Mouse (Mus musculus): Measurements from ENCODE around the gene Slc22a20.

The Slc22a20 gene

DNA sequence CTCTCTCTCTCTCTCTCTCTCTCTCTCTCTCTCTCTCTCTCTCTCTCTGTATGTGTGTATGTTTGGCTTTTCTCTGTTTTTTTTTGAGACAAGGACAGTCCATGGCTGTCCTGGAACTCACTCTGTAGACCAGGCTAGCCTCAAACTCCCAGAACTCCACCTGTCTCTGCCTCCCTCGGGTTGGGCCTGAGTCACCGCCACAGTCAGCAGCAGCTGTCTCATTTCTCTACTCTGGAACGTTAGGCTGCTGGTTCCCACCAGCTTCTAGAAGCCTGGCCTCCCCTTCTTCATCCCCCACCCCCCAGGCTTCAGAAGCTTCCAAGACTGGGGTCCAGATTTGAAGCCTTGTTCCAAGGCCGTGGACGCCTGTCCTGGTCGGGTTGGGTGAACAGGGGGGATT, 3.6 kb upstream of the Slc22a20 start:
- DNase-seq (ENCODE audit: low spot score), result no peak

DNA sequence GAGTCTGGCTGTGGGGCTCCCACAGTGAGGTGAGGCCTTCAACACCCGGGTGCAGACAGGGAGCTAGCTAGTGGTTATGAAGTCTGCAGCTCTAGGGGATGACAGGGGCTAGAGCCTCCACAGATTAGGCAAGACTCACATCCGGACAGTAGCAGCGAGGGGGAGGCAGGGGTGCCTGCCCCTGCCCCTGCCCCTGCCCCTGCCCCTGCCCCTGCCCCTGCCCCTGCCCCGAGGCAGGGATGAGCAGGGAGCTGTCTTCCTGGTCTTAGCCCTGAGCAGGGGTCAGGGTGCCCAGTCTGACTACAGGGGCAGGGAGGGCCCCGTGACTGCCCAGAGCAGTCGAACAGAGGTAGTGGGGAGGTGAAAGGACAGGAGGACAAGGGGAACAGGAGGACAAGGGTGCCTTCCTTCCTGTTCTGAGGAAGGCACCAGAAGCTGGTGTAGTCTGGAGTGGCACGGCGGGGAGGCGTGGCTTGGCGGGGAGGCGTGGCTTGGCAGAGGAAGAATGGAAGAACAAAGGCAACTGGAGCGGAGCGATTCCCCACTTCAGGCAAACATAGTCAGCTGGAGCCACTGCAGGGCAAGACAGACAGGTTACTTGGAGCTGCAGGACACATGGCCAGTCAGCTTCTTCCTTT, 3.0 kb upstream of the Slc22a20 start:
- DNase-seq (ENCODE audit: low spot score), result peak; percentile 38

DNA sequence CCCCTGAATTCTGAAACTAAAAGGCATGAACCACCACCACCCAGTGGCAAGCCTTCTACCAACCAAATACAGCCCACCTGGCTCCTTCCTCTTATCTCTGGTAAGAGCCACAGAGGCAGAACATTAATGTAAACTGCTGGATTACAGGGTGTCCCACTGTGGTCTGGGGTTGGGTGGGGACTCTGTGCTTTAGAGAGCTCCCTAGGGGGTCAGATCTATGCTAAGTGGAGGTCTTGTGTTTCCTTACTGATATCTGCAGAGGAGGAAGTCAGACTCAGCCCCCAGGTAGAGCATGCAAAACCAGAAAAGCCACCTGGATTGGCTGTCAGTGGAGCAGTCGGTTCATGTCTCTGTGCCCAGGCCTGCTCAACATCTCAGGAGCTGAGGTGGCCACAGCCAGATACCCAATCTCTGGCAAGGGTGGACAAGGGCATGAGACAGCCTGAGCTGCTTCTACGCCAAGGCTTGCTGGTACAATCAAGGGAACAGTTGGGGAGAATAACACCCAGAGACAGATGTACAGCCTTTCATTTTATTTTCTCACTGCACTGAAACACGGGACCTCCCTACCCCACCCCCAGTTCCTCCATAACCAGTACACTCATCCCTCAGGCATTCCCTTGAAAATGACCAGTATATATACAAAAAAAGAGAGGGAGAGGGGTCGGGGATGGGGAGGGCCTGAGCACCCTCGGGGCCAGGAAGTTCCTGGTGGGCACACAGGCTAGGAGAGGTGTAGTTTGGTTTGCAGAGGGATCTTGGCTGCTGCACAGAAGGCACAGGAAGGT, 2.3 kb upstream of the Slc22a20 start:
- no peak for DNase-seq (ENCODE audit: low spot score)

DNA sequence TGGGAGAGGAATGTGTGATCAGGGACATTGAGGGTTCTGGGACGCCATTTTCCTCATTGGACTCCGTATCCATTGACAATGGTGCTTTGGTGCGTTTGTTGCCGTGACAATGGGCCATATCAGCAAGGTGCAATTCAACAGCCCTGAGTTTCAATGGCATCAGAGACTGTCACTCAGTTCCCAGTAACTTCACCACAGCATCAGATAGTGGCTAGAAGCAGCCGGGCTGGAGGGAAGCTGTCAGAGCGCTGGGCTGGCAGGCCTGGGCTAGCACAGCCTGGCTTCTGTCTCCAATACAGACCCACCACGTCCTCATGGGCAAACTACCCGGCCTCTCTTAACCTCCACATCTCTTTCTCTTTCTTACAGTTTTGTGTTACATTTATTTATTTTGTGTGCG, 5.5 kb downstream of the Slc22a20 start:
- DNase-seq (ENCODE audit: low spot score), result no peak

DNA sequence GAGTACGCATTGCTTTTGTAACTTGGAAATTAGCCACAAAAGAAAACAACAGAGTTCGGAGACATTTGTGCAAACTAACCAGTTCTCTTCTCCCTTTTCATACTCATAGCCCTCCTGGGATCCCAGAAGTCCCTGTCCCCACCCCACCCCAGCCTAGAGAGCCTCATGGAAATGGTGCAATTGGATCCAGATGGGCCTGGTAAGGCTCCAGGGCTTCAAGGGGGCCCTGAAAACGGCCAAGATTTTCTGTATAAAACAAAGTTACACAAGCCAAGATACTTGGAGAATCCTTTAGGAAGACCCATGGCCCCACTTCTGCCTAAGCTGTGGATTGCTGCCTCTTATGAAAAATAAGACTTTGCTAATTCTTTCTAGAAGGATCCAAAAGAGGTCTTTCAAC, 8.2 kb downstream of the Slc22a20 start:
- DNase-seq (ENCODE audit: low spot score), result no peak

DNA sequence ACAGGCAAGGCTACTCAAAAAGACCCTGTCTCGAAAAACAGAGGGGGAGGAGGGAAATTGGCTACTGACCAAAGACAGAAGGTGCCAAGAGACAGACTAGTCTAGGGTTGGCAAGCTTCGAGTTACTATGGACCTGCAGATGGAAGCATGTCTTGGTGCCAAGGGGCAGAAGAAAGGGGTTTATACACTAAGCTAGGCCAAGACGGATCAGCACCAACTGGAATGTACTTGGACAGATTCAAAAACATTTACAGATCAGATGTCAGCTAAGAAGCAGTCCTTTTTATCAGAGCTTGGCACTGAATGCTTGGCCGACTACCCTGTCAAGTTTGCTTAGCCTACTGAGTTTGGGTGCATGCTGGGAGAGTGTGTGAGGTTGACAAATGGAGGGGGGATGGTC, 10.3 kb downstream of the Slc22a20 start:
- peak; percentile 9 for DNase-seq (ENCODE audit: low spot score)

DNA sequence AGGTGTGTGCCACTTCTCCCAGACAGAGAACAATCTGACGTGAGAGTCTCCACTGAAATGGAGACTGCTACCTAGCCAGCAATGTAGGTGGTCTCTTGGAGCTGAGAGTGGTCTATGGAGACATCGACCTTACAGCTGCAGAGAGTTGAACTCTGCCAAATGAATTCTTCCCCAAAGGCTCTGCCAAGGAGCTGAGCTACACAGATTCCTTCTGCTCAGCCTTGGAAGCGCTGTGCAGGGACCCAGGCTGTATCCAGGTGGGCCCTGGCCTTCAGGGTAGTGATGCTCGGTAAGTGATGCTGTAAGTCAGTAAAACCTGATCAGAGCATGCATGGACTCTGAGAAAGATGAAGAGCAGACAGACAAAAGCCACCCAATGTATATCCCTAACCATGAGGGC, 10.8 kb downstream of the Slc22a20 start:
- DNase-seq (ENCODE audit: low spot score), result no peak

DNA sequence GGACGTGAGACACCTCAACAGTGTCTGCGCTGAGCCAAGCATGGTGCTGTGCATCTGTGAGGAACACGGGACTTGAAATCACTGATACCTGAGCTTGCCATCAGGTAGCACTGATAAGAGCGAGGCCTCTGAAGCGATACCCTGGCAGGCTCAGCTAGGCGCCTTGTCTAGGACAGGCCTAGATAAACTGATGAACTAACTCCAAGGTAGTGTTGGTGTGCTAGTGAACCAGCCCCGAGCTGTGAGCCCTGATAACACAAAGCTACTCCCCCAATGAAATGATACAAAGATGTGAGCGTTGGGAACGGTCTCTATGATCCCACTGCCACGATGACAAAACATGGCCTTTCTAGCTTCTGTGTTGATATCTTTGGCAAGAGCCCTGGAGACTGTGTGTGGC, 18.3 kb downstream of the Slc22a20 start:
- no peak for DNase-seq (ENCODE audit: low spot score)

DNA sequence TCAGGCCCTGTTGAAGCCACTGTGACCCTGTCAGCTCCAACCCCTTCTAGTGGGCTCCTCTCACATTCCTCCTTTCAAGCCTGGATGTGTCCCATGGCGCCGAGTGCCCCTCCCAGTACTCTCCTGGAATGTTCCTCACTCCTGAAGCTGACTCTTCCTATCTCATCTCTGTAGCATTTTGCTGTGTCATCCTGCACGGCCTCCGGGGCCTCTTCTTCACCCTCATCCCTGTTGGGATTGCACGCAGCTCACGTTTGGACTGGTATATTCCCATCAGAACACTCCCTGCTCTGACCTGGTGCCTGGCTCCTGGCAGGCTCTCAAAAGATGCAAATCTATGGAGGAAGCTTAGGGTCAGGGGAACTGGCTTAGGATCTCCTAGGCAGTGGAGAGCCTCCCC, 19.2 kb downstream of the Slc22a20 start:
- DNase-seq (ENCODE audit: low spot score), result no peak

DNA sequence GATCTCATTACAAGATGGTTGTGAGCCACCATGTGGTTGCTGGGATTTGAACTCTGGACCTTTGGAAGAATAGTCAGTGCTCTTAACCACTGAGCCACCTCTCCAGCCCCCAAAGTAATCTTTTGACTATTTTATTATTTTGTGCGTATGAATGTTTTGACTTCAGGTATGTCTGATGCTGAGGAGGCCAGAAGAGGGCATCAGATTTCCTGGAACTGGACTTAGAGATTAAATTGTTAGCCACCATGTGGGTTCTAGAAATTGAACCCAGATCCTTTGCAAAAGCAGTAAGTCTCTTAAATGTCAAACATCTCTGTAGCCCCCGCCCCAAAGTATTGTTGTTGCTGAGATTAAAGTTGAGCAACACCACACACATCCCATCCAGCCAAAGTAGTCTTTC, 20.0 kb downstream of the Slc22a20 start:
- DNase-seq (ENCODE audit: low spot score), result no peak

DNA sequence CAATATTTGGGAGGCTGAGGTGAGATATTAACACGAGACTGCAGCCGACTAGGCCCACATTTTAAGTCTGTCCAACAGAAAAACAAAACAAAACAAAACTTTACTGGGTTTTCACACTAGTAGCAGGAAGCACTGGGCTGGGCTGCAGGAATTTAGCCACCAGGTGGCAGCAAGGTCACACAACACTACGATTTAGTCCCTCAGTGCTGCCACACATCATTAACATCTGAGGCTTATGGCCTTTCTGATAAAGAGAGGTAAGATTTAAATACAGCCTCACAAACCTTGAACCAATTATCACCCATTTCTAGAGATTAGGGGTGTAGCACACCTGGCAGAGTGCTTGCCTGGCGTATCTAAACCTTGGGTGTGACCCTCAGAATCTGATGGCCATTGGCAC, 20.7 kb downstream of the Slc22a20 start:
- no peak for DNase-seq (ENCODE audit: low spot score)

DNA sequence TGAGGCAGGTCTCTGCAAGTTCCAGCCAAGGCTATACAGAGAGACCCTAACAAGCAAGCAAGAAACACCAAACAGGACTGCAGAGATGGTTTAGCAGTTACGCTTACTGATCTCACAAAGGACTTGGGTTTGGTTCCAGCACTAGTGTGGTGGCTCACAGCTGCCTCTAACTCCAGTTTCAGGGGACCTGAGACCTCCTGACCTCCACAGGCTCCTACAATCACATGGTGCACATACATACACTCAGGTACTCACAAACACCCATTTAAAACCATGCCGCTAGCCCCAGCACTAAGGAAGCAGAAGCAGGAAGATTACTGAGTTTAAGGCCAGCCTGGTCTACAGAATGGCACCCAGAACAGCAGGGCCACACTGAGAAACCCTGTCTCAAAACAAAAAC, 21.1 kb downstream of the Slc22a20 start:
- no peak for DNase-seq (ENCODE audit: low spot score)

DNA sequence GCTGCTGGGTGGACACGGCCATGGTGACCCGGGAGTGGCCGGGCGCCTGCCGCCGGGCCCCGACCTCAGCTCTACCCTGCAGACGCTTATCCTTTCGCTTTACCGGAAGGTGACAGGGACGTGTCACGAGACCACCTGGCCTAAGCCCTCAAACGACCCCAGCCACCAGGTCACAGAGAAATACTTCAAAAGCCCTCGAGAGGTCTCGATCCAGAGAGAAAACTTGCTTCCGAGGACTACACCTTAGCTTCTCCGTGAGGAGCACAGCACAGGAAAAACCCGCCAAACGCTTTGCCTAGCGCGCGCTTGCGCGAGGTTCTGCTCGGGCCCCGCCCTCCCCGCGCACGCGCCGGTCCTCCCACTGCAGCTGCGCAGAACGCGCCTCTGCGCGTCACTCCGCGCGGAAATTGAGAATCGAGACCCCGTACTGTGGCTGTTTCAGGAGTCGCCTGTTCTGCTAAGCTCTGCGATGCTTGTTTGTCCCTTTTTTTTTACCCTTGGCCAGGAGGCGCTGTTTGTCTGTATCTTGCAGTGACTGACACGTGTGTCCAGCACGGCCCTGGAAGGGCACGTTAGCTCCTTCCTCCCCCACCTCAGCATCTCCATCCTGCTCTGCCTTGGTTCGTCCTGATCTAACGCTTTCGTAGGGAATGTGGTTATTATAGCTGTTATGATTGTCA, 21.9 kb downstream of the Slc22a20 start, which contains the start of gene Pola2:
Pola2 (minus strand) TSS at position 320 of the 680 bp plus-strand sequence.
- peak; percentile 42 for DNase-seq (ENCODE audit: low spot score)

DNA sequence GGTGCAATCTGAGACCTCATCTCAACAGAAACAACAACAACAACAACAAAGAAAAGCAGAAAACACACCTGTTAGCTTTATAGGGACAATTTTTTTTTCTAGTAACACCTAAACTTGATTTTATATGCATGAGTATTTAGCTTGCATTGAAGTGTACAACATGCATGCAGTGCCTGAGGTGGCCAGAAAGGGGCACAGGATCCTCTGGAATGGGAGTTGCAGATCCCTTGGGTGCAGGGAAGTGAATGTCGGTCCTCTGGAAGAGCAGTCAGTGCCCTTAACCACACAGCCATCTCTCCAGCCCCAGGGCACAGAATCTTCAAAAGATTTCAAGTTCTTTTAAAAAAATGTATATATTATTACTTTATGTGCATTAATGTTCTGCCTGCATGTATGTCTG, 23.3 kb downstream of the Slc22a20 start:
- no peak for DNase-seq (ENCODE audit: low spot score)

DNA sequence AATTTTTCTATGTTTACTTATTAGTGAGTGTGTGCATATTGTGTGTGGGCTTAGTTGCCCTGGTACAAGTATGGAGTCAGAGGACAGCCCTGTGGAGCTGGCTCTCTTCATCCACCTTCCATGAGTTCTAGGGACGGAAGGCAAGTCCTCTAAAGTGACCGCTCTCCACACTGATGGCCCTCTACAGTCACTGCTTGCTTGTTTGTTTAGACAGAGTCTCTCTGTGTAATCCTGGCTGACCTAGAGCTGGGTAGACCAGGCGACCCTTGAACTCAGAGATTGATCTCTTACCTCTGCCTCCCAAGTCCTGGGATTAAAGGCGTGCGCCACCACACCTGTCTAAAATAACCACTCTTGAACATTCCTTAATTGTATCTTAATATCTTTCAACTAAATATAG, 28.6 kb downstream of the Slc22a20 start:
- no peak for DNase-seq (ENCODE audit: low spot score)

DNA sequence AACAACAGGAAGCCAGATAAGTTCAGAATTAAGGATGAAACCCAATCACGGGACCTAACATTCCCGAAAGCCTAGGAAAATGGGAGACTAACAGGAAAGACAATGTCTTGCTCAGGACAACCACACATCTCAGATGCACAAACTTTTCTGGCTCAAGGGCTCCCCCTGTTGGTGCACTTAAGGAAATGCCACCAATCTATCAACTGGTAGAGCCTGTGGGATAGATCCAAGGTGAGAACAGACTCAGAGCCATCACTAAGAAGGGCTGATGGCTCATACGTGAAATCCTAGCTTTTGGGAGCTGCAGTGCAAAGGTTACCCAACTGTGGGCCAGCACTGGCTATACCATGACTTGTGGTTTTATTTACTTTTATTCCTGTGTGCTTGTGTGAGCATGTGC, 29.3 kb downstream of the Slc22a20 start:
- no peak for DNase-seq (ENCODE audit: low spot score)

DNA sequence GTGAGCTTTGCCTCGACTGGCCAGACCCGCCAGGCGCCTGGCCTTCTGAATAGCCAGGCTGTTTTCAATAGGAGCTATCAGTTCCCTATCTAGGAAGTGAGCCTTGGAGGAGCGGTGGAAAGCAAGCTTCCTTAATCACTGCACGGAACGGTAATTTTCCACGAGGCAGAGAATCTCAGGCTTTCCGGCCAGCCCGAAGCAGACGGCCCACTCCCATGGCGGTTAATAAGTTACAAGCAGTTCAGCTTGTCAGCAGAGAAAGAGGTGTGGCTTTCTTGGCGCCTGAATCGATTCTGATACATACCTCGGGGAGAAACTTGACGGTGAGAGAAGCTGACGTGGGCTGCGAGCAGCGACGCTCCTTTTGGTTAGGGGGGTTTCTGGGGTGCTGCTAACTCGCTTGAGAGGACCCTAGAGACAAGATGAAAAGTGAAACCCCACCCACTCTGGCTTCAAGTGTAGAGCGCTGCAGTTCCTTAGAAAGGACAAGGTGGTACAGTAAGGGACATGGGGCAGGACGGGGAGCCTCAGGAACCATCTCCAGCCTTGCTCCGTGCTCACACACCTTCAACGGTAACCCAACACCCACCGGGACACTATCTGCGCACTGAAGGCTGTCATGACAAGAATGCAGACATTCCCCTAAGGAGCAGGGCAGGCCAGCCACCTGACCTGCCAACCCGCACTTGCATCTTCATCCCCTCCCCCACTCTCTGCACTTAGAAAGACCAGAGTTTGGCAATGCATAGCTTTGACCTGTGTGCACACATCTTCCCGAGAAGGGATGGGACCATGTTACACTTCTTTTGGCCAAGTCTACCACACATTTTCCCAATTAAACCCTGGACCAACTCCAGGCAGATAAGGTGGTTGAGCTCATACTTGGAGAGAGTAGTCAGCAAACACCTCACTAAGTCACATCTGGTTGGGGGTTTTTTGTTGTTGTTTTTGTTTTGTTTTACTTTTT, 30.0 kb downstream of the Slc22a20 start:
- no peak for DNase-seq (ENCODE audit: low spot score)

DNA sequence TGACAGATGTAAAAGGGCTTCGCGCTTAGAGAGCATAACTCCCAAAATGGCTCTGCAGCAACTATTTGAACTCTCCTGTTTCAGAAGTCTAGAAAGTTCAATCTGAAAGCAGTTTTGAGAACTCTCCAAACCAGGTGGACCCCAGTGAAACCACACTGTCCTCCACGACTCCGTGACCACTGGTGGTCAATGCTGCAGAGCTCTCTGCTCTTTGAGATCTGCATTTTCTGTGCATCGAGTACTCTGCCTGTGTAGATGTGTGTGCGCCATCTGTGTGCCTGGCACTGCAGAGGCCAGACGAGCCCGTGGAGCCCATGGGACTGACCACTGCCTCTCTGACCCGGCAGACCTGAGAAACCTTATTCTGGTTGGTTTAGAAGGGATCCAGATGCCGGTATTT, 31.0 kb downstream of the Slc22a20 start:
- no peak for DNase-seq (ENCODE audit: low spot score)

DNA sequence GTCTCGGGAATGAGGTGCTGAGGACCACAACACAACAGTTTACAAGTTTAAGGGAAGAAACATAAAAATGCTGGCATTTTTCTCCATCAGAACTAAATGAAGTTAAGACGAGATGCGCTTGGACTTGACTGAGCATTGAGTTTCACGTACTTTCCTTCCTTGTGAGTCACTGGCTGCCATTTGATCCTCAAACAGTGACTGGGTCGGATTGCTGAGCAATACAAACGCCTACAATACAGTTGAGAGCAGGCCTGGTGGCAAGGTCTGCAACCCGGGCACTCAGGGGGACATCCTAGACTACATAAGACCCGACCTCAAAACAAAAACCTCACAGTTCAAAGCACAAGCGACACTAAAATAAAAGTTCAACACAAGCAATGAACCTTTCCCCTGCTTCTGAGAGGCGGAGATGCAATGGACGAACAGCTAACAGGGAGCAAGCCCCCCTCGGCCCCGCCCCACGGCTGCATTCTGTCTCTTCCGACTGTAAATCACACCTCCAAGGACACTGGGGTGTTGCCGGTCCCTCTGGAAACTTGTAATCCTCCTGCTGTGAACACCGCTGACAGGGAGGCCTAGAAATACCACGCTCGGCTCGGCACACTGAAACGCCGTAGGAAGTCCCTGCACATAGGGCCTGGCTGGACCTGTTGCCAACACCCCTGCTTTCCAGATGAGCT, 31.8 kb downstream of the Slc22a20 start:
- DNase-seq (ENCODE audit: low spot score), result no peak

DNA sequence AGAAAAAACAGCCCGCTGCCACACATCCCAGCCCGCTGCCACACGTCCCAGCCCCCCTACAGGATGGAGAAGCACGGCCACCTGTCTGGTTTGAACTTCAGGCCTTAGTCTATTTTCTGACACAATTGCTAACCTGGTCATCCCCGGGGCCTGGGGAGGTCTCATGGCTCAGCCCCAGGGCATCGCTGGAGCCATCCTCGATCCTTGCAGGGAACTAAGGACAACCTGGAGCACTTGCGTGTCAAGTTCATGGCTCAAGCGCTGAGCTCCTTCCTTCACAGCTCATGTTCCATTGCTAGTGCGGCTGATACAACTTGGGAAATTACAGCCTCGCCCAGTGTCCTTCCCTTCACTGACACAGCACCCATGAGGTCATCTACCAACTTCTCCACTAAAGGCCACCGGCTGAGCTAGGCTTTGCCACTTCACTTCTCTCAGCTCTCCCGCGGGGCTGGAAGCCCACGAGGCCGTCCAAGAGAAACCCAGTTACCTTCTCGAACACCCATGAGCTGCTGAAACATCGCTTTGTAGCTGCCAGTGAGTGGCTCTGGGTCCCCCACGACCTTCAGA, 32.7 kb downstream of the Slc22a20 start:
- DNase-seq (ENCODE audit: low spot score), result no peak

DNA sequence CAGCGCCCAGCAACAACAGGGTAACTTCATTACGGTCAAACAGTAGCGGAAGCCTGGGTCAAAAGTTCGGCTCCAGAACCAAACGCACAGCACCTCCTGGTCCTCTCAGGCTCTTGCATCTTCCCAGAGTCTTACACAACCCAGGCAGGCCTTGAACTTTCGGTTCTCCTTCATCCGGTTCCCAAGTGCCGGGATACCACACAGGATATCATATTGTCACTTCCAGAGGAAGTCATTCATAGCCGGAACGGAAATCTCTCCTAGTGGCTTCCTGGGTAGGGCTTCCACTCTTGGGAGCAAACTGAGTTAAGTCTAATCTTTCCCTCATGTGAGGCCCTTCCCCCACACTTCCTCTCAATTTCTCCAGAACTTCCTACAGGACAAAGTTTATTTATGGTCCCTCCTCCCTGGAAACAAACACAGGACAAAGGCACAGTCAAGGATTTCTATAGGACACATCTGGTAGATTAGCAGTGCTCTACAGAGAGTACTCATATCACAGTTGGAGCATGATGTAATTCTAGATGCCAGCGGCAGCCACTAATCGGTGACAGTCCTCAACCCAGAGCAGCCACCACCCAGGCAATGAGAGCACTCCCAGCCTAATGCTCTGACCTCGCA, 33.8 kb downstream of the Slc22a20 start:
- DNase-seq (ENCODE audit: low spot score), result no peak

All from layer of hippocampus, adult 9-10 months (tissue).